Comparison of ENCODE assay signal across 24 mouse cellular contexts in genomic region chr7:48842353-48842752, GRCm38 (mm10). TPM values are rescaled to one million over a fixed set of nuclear protein-coding genes. Genes with fewer than 3 reads are reported as not detected.
DNase-seq lines count a peak whose midpoint lies in the region; ATAC-seq and TF ChIP-seq lines count a peak whose summit lies in the region.
"Had no signal": no experiment of that assay in that cellular context is flagged by ENCODE, and none has a peak within 500 bp of the region (broad histone marks: within the 10 kb centered on the region; RNA-seq: fewer than 3 reads in every experiment).

No protein-coding gene starts in this region.

- peaks cover 28% of the 10 kb centered on the region for H3K4me1 ChIP-seq in liver, adult 2 months (ENCODE audit: control insufficient read depth, insufficient read depth, low read length)
- peaks cover 63% of the 10 kb centered on the region for H3K4me1 ChIP-seq in heart, embryonic 15.5 days (replicated peaks)
- H3K4me1 ChIP-seq in thymus, adult 2 months (replicated peaks; ENCODE audit: control insufficient read depth, insufficient read depth, low read length) = no peaks in the 10 kb centered on the region
- H3K4me1 ChIP-seq: hindbrain, embryonic 12.5 days; midbrain, embryonic 12.5 days had no signal

- H3K4me2 ChIP-seq in heart, embryonic 15.5 days = peak overlapping the region; percentile 67
- H3K4me2 ChIP-seq: embryonic facial prominence, embryonic 12.5 days; hindbrain, embryonic 12.5 days; liver, embryonic 11.5 days; lung, embryonic 15.5 days; midbrain, embryonic 12.5 days had no signal

- TF ChIP-seq POLR2A in liver, adult 2 months (IDR thresholded peaks at IDR 0.05; ENCODE audit: extremely low read depth, insufficient read depth, low read length) = no peak
- no peak for TF ChIP-seq POLR2A in thymus, adult 2 months (IDR thresholded peaks at IDR 0.05; ENCODE audit: control insufficient read depth, extremely low read depth, insufficient read depth, low read length, poor library complexity)

- no peaks in the 10 kb centered on the region for H3K9me3 ChIP-seq in heart, embryonic 15.5 days (replicated peaks)
- H3K9me3 ChIP-seq: embryonic facial prominence, embryonic 12.5 days; hindbrain, embryonic 12.5 days; lung, embryonic 15.5 days; midbrain, embryonic 12.5 days had no signal

- H3K79me2 ChIP-seq in liver, adult 2 months (ENCODE audit: control insufficient read depth, insufficient read depth, low read length) = no peaks in the 10 kb centered on the region; the same call in 1 of the 2 replicates

- no peak overlapping the region for H3K4me3 ChIP-seq in liver, adult 2 months (ENCODE audit: insufficient read depth, low read depth, low read length)
- H3K4me3 ChIP-seq in heart, embryonic 15.5 days = peak overlapping the region; percentile 58
- H3K4me3 ChIP-seq in thymus, adult 2 months (ENCODE audit: control insufficient read depth, insufficient read depth, low read length) = no peak overlapping the region
- H3K4me3 ChIP-seq: embryonic facial prominence, embryonic 12.5 days; hindbrain, embryonic 12.5 days; layer of hippocampus, adult 2 months; lung, embryonic 15.5 days; midbrain, embryonic 12.5 days had no signal

- no peak for TF ChIP-seq CTCF in liver, adult 2 months (IDR thresholded peaks at IDR 0.05; ENCODE audit: low read depth, low read length)
- no peak for TF ChIP-seq CTCF in thymus, adult 2 months (IDR thresholded peaks at IDR 0.05; ENCODE audit: borderline replicate concordance, control insufficient read depth, extremely low read depth, insufficient read depth, low read length, poor library complexity)

- H3K27ac ChIP-seq in liver, adult 2 months (replicated peaks; ENCODE audit: insufficient read depth, low read depth, low read length) = peak overlapping the region; percentile 87
- peak overlapping the region; percentile 89 for H3K27ac ChIP-seq in heart, embryonic 15.5 days
- H3K27ac ChIP-seq in thymus, adult 2 months (ENCODE audit: control insufficient read depth, insufficient read depth, low read length) = no peak overlapping the region
- H3K27ac ChIP-seq: embryonic facial prominence, embryonic 12.5 days; hindbrain, embryonic 12.5 days; layer of hippocampus, adult 2 months; lung, embryonic 15.5 days; macrophage; midbrain, embryonic 12.5 days had no signal

- no peak; the same call in 1 of the 2 replicates for ATAC-seq in heart, embryonic 15.5 days (replicated peaks; ENCODE audit: insufficient number of reproducible peaks, insufficient read depth, low FRiP score, low read depth)
- ATAC-seq in granulocyte monocyte progenitor cell, adult 5-6 weeks (replicated peaks; ENCODE audit: poor library complexity, severe bottlenecking) = no peak
- ATAC-seq: forebrain, embryonic 14.5 days; Patski had no signal

- peak overlapping the region; percentile 45; the same call in 1 of the 2 replicates for H3K9ac ChIP-seq in liver, adult 2 months (ENCODE audit: low read depth, low read length)
- H3K9ac ChIP-seq in heart, embryonic 15.5 days = peak overlapping the region; percentile 20; the same call in 1 of the 2 replicates
- H3K9ac ChIP-seq: embryonic facial prominence, embryonic 12.5 days; hindbrain, embryonic 12.5 days; lung, embryonic 15.5 days; midbrain, embryonic 12.5 days had no signal

- no peaks in the 10 kb centered on the region for H3K27me3 ChIP-seq in liver, adult 2 months (ENCODE audit: control insufficient read depth, insufficient read depth, low read length)
- H3K27me3 ChIP-seq in heart, embryonic 15.5 days = no peaks in the 10 kb centered on the region
- no peaks in the 10 kb centered on the region for H3K27me3 ChIP-seq in thymus, adult 2 months (ENCODE audit: control insufficient read depth, insufficient read depth, low read length)
- H3K27me3 ChIP-seq: embryonic facial prominence, embryonic 12.5 days; lung, embryonic 15.5 days; Patski had no signal

- peak; percentile 18 to 72 for DNase-seq in adrenal gland, adult (ENCODE audit: inconsistent age in 2 of 2, low spot score in 1 of 2)
- no peak for DNase-seq in adrenal gland, postnatal 25 days
- DNase-seq in liver, adult 2 months (ENCODE audit: extremely low read depth, low read depth, low spot score) = peak; percentile 100
- DNase-seq in liver = no peak
- no peak for DNase-seq in thymus, adult 2 months
- DNase-seq in Muller cell, postnatal 12 days (ENCODE audit: inconsistent ontology term) = no peak
- DNase-seq: cerebellum, adult 9-11 months; gastrocnemius, postnatal 36 days; kidney, adult 18-20 months; kidney, postnatal 14 days; layer of hippocampus, postnatal 36 days; retina, postnatal 1 day had no signal

- WGBS in liver, adult 2 months = 13% methylated on average over 3 of the region's 3 CpGs
- WGBS in heart, embryonic 15.5 days = 17% methylated on average over 3 of the region's 3 CpGs
- 87% methylated on average over 3 of the region's 3 CpGs for WGBS in thymus, adult 2 months

- no peaks in the 10 kb centered on the region for H3K36me3 ChIP-seq in liver, adult 2 months (ENCODE audit: control insufficient read depth, insufficient read depth, low read length)
- H3K36me3 ChIP-seq in heart, embryonic 15.5 days = peaks cover 13% of the 10 kb centered on the region; the same call in 1 of the 2 replicates
- H3K36me3 ChIP-seq in thymus, adult 2 months (ENCODE audit: control insufficient read depth, insufficient read depth, low read length) = no peaks in the 10 kb centered on the region
- H3K36me3 ChIP-seq: embryonic facial prominence, embryonic 12.5 days; hindbrain, embryonic 12.5 days; lung, embryonic 15.5 days; midbrain, embryonic 12.5 days had no signal

RNA-seq across cellular contexts. Expression of gene Csrp3, which starts 5.5 kb away (rescaled TPM):
- total RNA-seq in adrenal gland, postnatal 25 days (2021) = not detected in 2 replicates
- 16.8 and 44.6 TPM in 2 replicates for total RNA-seq in liver, adult 2 months (2014; rRNA removed)
- 10.9 and 11.4 TPM in 2 replicates for polyA plus RNA-seq in liver, adult 2 months (2012; rRNA removed)
- polyA plus RNA-seq in heart, embryonic 15.5 days (2015; fragmentation: Nextera tagmentation; extraction: Ambion mirVana) = 1,541 and 1,964 TPM in 2 replicates
- polyA plus RNA-seq in thymus, adult 2 months (2012; rRNA removed) = 3.0 and 20.4 TPM in 2 replicates
- total RNA-seq in granulocyte monocyte progenitor cell, adult 5-6 weeks (2014; fragmentation: Nextera tagmentation) = 5.2 and 9.5 TPM in 2 replicates
- 6.3 and 7.1 TPM in 2 replicates for total RNA-seq in granulocyte monocyte progenitor cell, adult 5-6 weeks (2017)
- total RNA-seq: layer of hippocampus, adult 2 months; layer of hippocampus, postnatal 36 days; left cerebral cortex, postnatal 25 days had no signal
- polyA plus RNA-seq: forebrain, embryonic 14.5 days; macrophage; Patski had no signal

RNA-seq across cellular contexts. Expression of gene E2f8, which starts 39.0 kb away (rescaled TPM):
- 3.6 and 4.5 TPM in 2 replicates for total RNA-seq in adrenal gland, postnatal 25 days (2021)
- total RNA-seq in liver, adult 2 months (2014; rRNA removed) = 0.83 and 1.1 TPM in 2 replicates
- 1.3 and 2.6 TPM in 2 replicates for polyA plus RNA-seq in liver, adult 2 months (2012; rRNA removed)
- 15.6 and 18.9 TPM in 2 replicates for polyA plus RNA-seq in heart, embryonic 15.5 days (2015; fragmentation: Nextera tagmentation; extraction: Ambion mirVana)
- polyA plus RNA-seq in thymus, adult 2 months (2012; rRNA removed) = 28.3 and 44.8 TPM in 2 replicates
- total RNA-seq in granulocyte monocyte progenitor cell, adult 5-6 weeks (2014; fragmentation: Nextera tagmentation) = 92.7 and 99.0 TPM in 2 replicates
- total RNA-seq in granulocyte monocyte progenitor cell, adult 5-6 weeks (2017) = 29.6 and 41.6 TPM in 2 replicates

RNA-seq across cellular contexts. Expression of gene Zdhhc13, which starts 53.5 kb away (rescaled TPM):
- total RNA-seq in adrenal gland, postnatal 25 days (2021) = 8.2 and 9.7 TPM in 2 replicates
- 6.2 and 7.7 TPM in 2 replicates for total RNA-seq in liver, adult 2 months (2014; rRNA removed)
- polyA plus RNA-seq in liver, adult 2 months (2012; rRNA removed) = 2.7 and 3.0 TPM in 2 replicates
- 29.0 and 31.2 TPM in 2 replicates for polyA plus RNA-seq in heart, embryonic 15.5 days (2015; fragmentation: Nextera tagmentation; extraction: Ambion mirVana)
- 13.5 and 19.6 TPM in 2 replicates for polyA plus RNA-seq in thymus, adult 2 months (2012; rRNA removed)
- total RNA-seq in granulocyte monocyte progenitor cell, adult 5-6 weeks (2014; fragmentation: Nextera tagmentation) = 35.8 and 37.4 TPM in 2 replicates
- 50.2 and 54.2 TPM in 2 replicates for total RNA-seq in granulocyte monocyte progenitor cell, adult 5-6 weeks (2017)

Comparison
In these comparisons a context has a peak if more than half of its experiments do, and no peak if none do; other contexts are left out.
1. DNase-seq: peak in adrenal gland, adult (2 of 2) and liver, adult 2 months (single experiment); none in adrenal gland, postnatal 25 days (single experiment), liver (single experiment), thymus, adult 2 months (single experiment) and Muller cell, postnatal 12 days (single experiment).